Mouse (Mus musculus): ENCODE data around the gene Gnai3.

- TF ChIP-seq CTCF (IDR thresholded peaks at IDR 0.05; ENCODE audit: insufficient read depth, low read depth, low read length) (no peak), POLR2A (IDR thresholded peaks at IDR 0.05; ENCODE audit: insufficient read depth, low read depth, low read length) (no peak)
These were observed 44.0 kb upstream of the Gnai3 start for GRCm38 (mm10) chr3:108189897-108190296.

Data from olfactory bulb, adult 2 months (tissue).